7 mouse cellular contexts compared by ENCODE assay signal in genomic region chr13:41249538-41250317, GRCm38 (mm10). TPM values are rescaled to one million over a fixed set of nuclear protein-coding genes. Genes with fewer than 3 reads are reported as not detected.
DNase-seq lines count a peak whose midpoint lies in the region; ATAC-seq lines count a peak whose summit lies in the region.

TSS of gene Smim13 (plus strand) at chr13:41249844.

- H3K36me3 ChIP-seq in embryonic facial prominence, embryonic 11.5 days (replicated peaks; ENCODE audit: control insufficient read depth, insufficient read depth, low read depth, low read length): no peaks in the 10 kb centered on the region
- H3K36me3 ChIP-seq in limb, embryonic 10.5 days: no peaks in the 10 kb centered on the region
- no peaks in the 10 kb centered on the region for H3K36me3 ChIP-seq in midbrain, embryonic 13.5 days

- WGBS in embryonic facial prominence, embryonic 11.5 days: 1% methylated on average over 73 of the region's 78 CpGs
- WGBS in limb, embryonic 10.5 days: under 1% methylated on average over 77 of the region's 78 CpGs
- under 1% methylated on average over 78 of the region's 78 CpGs for WGBS in midbrain, embryonic 13.5 days

- peak within 1 kb of the TSS; percentile 77 for H3K4me3 ChIP-seq in embryonic facial prominence, embryonic 11.5 days (ENCODE audit: low read depth, low read length)
- H3K4me3 ChIP-seq in limb, embryonic 10.5 days: peak within 1 kb of the TSS; percentile 80
- H3K4me3 ChIP-seq in midbrain, embryonic 13.5 days (replicated peaks): peak within 1 kb of the TSS; percentile 79

- H3K27ac ChIP-seq in embryonic facial prominence, embryonic 11.5 days (replicated peaks; ENCODE audit: low read depth, low read length): peak within 1 kb of the TSS; percentile 62
- peak within 1 kb of the TSS; percentile 94 for H3K27ac ChIP-seq in limb, embryonic 10.5 days
- peak within 1 kb of the TSS; percentile 90 for H3K27ac ChIP-seq in midbrain, embryonic 13.5 days

- H3K4me1 ChIP-seq in embryonic facial prominence, embryonic 11.5 days (ENCODE audit: control insufficient read depth, insufficient read depth, low read length): no peaks in the 10 kb centered on the region
- H3K4me1 ChIP-seq in limb, embryonic 10.5 days: peaks cover 15% of the 10 kb centered on the region
- peaks cover 23% of the 10 kb centered on the region for H3K4me1 ChIP-seq in midbrain, embryonic 13.5 days (replicated peaks)

- peak; percentile 96 for DNase-seq in adrenal gland, postnatal 14 days
- peak; percentile 97 for DNase-seq in embryonic facial prominence, embryonic 11.5 days (ENCODE audit: low spot score)
- peak; percentile 96 for DNase-seq in kidney, adult 11 months
- peak; percentile 96 for DNase-seq in limb, embryonic 10.5 days (ENCODE audit: low spot score)
- DNase-seq in spleen, adult 12 weeks (ENCODE audit: low spot score): peak; percentile 79

- H3K4me2 ChIP-seq in embryonic facial prominence, embryonic 11.5 days (ENCODE audit: low read depth, low read length): peak within 1 kb of the TSS; percentile 74
- H3K4me2 ChIP-seq in midbrain, embryonic 13.5 days (replicated peaks): peak within 1 kb of the TSS; percentile 68

- H3K9me3 ChIP-seq in embryonic facial prominence, embryonic 11.5 days (replicated peaks; ENCODE audit: control insufficient read depth, low read length): no peaks in the 10 kb centered on the region
- H3K9me3 ChIP-seq in limb, embryonic 10.5 days (replicated peaks): no peaks in the 10 kb centered on the region
- H3K9me3 ChIP-seq in midbrain, embryonic 13.5 days: no peaks in the 10 kb centered on the region

- peak; percentile 98 for ATAC-seq in embryonic facial prominence, embryonic 11.5 days (replicated peaks; ENCODE audit: insufficient number of reproducible peaks, low FRiP score, low TSS enrichment, low read depth)
- peak; percentile 96 for ATAC-seq in granulocyte monocyte progenitor cell, adult 5-6 weeks (replicated peaks; ENCODE audit: poor library complexity, severe bottlenecking)
- peak; percentile 99 for ATAC-seq in midbrain, embryonic 13.5 days

- H3K27me3 ChIP-seq in embryonic facial prominence, embryonic 11.5 days (ENCODE audit: control insufficient read depth, insufficient read depth, low read length): no peaks in the 10 kb centered on the region
- H3K27me3 ChIP-seq in limb, embryonic 10.5 days (ENCODE audit: low read depth, poor library complexity, severe bottlenecking): no peaks in the 10 kb centered on the region
- 0 out of 2 replicates have a peak, but pooled peaks cover 3% of the 10 kb centered on the region for H3K27me3 ChIP-seq in midbrain, embryonic 13.5 days

- H3K9ac ChIP-seq in embryonic facial prominence, embryonic 11.5 days (replicated peaks; ENCODE audit: low read length): peak within 1 kb of the TSS; percentile 78
- H3K9ac ChIP-seq in midbrain, embryonic 13.5 days (replicated peaks): peak within 1 kb of the TSS; percentile 84

RNA-seq across cellular contexts. Expression of gene Smim13, which starts in this region (rescaled TPM):
- total RNA-seq in adrenal gland, postnatal 14 days (2021): 14.0 and 15.4 TPM in 2 replicates
- polyA plus RNA-seq in embryonic facial prominence, embryonic 11.5 days (2014; fragmentation: Nextera tagmentation; extraction: Ambion mirVana): 15.1 and 15.3 TPM in 2 replicates
- total RNA-seq in granulocyte monocyte progenitor cell, adult 5-6 weeks (2014; fragmentation: Nextera tagmentation): 13.7 and 14.0 TPM in 2 replicates
- 12.1 and 14.8 TPM in 2 replicates for total RNA-seq in granulocyte monocyte progenitor cell, adult 5-6 weeks (2017)
- 11.6 and 11.8 TPM in 2 replicates for polyA plus RNA-seq in limb, embryonic 10.5 days (2016; fragmentation: Nextera tagmentation; extraction: Ambion mirVana)
- 15.5 and 16.2 TPM in 2 replicates for polyA plus RNA-seq in midbrain, embryonic 13.5 days (2015; fragmentation: Nextera tagmentation; extraction: Ambion mirVana)

Comparison
In these comparisons a context has a peak if more than half of its experiments do, and no peak if none do; other contexts are left out.
1. Peak in every context shown above with its lines: DNase-seq, ATAC-seq, H3K4me3 ChIP-seq and H3K27ac ChIP-seq.